Mouse (Mus musculus): Measurements from ENCODE around the gene Zfp599.
"Not testable (repeated sequence)": the region's sequence is repeated elsewhere in the genome, so short reads cannot be mapped to it uniquely, and the experiment has no call there.

Gene Zfp599

GRCm38 (mm10) chr9:22259184-22260091 lies at the start of gene Zfp599:
TSS of gene Zfp599 (minus strand) at chr9:22259895.
- peak; percentile 33 to 57 for DNase-seq

GRCm38 (mm10) chr9:22307920-22308262 lies 48.2 kb upstream of the Zfp599 start:
- not testable (repeated sequence) for DNase-seq

GRCm38 (mm10) chr9:22307156-22307919 lies 47.6 kb upstream of the Zfp599 start, which contains the start of gene Zfp810:
TSS of gene Zfp810 (minus strand) at chr9:22307648.
- peak; percentile 95 for DNase-seq

- DNase-seq, result no peak
Observed at GRCm38 (mm10) chr9:22306726-22307125, 47.0 kb upstream of the Zfp599 start.

DNA sequence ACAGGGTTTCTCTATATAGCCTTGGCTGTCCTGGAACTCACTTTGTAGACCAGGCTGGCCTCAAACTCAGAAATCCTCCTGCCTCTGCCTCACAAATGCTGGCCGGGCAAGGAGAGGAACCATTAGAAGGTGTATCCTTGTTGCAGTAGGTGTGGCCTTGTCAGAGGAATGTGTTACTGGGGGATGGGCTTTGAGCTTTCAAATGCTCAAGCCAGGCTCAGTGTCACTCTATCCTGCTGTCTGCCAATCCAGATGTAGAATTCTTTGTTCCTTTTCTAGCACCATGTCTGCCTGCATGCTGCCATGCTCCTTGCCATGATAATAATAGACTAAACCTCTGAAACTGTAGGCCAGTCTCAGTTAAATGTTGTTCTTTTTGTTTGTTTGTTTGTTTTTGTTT lies 42.5 kb upstream of the Zfp599 start:
- DNase-seq, result no peak

DNA sequence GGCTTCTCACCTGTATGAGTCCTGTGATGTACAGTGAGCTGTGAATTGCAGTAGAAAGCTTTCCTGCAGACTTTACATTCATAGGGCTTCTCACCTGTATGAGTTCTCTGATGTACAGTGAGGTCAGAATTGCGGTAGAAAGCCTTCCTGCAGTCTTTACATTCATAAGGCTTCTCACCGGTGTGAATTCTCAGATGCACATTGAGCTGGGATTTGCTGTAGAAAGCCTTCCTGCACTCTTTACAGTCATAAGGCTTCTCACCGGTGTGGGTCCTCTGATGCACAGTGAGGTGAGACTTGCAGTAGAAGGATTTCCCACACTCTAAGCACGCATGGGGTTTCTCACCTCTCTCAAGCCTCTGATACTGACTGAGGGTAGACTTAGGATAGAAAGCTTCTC lies 19.0 kb upstream of the Zfp599 start:
- DNase-seq, result no peak

- no peak for DNase-seq
Observed at GRCm38 (mm10) chr9:22268886-22269285, 9.2 kb upstream of the Zfp599 start.

- DNase-seq, result no peak
Observed at GRCm38 (mm10) chr9:22262611-22263010, 2.9 kb upstream of the Zfp599 start.

- DNase-seq, result no peak
Observed at GRCm38 (mm10) chr9:22261594-22261993, 1.9 kb upstream of the Zfp599 start.

DNA sequence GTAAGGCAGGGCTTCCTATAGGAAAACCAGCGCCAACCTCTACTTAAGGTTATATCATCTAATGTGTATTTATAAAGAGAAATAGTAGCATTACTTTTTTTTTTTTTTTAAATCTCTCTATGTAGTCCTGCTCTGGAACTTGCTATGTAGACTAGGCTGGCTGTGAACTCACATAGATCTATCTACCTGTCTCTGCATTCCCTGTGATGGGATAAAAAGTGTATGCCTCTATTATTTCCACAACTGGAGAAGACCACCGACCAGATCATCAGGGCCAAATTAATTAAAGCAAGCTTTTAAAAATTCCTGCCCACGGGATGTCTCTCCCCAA lies 362 bp upstream of the Zfp599 start:
- DNase-seq, result no peak

GRCm38 (mm10) chr9:22258784-22259183 lies 911 bp downstream of the Zfp599 start:
- DNase-seq, result no peak

GRCm38 (mm10) chr9:22256579-22256978 lies 3.1 kb downstream of the Zfp599 start:
- no peak for DNase-seq

DNA sequence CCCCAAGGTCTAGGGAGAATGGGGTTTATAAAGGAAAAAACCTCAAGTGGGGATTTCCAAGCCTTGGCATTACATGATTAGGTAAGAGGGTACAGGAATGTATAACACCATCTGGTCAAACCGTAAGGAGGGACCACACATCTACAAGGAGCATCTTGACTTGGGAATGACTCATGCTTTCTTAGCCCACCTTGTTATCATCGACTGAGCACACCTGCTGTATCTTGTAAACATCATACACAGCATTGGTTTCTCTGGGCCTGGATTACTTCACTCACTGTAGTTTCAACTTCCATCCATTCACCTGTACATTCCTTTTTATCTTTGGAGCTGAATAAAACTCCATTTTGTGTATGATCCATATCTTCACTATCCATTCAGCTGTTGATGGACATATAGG lies 15.5 kb downstream of the Zfp599 start:
- no peak for DNase-seq

DNA sequence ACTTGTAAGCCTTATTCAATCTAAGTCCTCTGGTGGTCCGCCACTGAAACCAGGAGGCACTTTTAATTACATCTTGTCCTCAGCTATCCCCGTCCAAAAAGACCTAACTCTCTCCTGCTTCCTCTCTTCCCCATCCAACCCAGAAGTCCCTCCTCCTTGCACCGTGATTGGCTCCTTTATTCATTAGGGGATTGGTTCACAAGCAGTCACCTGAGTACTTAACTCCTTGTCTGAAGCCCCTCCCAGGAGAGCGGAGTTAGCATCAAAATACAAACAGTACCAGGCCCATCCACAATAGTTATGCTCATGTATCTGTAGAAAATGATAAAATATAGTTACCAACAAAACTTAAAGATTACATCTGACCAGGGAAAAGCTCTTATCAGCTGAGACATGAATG lies 19.7 kb downstream of the Zfp599 start:
- DNase-seq, result no peak

GRCm38 (mm10) chr9:22230556-22230955 lies 29.1 kb downstream of the Zfp599 start:
- no peak for DNase-seq

DNA sequence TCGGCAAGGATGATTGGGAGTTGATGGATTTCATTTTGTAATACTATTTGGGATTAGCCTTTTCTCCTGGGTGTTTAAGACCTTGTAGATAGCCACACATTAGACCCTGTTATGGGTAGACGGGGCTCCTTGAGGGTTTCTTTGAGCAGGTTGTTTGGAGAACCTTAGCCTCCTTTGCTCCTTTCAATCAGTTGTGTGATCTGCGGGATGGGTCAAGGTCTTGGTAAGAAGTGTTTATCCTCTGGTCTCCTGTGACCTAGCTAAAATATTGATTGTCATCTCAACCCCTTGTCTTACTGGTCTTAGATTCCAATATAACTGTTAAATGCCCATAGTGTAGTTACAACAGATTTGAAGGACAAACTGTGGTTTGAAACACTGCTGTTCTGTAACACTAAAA lies 29.6 kb downstream of the Zfp599 start:
- DNase-seq, result no peak

DNA sequence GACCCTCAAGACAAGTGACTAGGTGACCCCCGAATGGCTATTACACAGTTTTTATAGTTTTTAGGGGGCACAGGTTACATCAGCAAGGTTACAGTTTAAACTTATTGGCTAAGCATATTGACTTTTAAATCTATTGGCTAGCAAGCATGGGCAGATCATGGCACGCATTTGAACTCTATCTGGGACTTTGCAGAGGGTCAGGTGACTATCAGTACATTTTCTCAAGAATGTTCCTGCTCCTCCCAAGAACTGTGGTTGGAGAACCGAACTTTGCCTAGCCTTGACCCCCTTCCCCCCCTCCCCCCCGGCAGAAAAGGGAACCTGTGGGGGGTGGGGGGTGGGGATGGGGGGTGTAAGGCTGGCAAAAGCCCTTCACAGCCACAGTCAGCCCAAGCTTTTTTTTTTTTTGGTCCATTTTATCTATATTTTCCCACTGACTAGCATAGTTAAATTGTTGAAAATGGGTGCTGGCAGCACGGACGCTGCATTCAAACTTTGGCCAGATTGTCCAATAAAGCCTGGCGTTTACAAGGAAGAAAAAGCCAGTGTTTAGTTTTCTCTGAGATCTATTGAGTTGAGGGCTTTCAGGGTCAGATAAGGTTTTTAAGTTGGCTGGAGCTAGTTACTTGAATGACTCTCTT lies 30.2 kb downstream of the Zfp599 start:
- DNase-seq, result no peak

- DNase-seq, result peak; percentile 52 to 61
Observed at GRCm38 (mm10) chr9:22226846-22227245, 32.8 kb downstream of the Zfp599 start.

- DNase-seq, result not testable (repeated sequence)
Observed at GRCm38 (mm10) chr9:22226389-22226673, 33.4 kb downstream of the Zfp599 start.

DNA sequence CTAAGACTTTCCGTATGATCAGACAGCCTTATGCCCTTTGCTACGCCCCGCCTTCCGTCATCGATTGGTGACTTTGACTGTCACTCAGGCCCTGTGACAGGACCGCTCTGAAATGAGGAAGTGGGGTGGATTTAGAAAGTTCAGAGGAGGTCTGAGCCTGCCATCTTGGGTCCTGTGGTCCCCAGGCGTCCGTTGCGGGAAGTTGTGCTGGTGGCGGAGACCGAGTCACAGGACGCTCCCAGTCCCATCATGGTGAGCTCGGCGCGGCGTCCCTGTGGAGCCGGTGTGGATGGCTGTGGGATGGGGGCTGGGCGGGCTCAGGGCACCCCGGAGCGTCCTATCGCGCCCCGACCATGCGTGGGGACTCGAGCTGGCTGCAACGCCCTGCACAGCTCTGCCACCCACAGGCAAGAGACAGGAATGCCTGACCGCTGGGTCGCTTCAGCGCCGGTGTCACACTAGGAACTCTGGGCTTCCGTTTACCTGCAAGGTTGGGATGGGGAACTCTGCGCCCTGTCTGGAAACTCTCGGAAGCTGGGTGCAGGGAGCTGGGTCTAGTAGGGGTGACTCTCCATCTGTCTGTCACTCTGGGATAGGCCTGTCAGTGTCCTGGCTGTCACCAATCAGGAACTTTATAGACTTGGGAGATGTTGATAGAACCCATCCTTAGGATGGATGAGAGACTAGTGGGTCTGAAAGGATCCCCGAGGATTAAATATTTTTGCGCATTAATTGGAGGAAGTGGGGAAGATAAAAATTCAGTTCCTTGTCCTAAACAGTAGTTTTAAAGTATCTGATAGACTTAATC lies 33.9 kb downstream of the Zfp599 start, which contains the start of gene Zfp809:
Zfp809 (plus strand) TSS at position 134 of the 808 bp plus-strand sequence.
- peak; percentile 99 to 100 for DNase-seq

- peak in 1 of 2 experiments; percentile 11 for DNase-seq
Observed at GRCm38 (mm10) chr9:22224536-22225503, 34.9 kb downstream of the Zfp599 start.

DNA sequence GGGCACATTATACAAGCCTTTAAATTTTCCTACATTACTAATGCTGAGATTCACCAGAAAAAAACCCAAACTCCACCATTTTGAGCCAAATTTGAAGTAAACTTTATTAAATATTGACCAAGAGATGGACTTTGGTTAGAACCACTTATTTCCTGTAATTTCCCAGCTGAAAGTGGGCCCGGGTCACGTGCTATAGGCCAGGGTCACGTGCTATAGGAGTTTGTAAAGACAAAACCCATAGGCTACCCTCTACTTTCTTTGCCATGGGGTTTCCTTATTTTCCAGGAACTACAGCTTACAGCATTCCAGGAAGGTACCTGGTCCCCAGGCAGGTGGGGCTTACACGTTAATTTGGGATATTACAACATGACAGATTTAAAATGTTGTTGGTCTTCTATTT lies 35.6 kb downstream of the Zfp599 start:
- peak in 1 of 2 experiments; percentile 65 for DNase-seq

All from kidney, adult 8-10 months (tissue).